Mouse (Mus musculus) CD4-positive, CD25-positive, alpha-beta regulatory T cell, adult 4 months (primary cell): Measurements from ENCODE around the gene Pcnx3. TPM values are rescaled to one million over a fixed set of nuclear protein-coding genes. Genes with fewer than 3 reads are reported as not detected.
A peak's percentile ranks its signal among the peaks of the same experiment; 100 is the strongest.

Source experiments
- ATAC-seq: one replicate; pipeline ENCODE4 v1.8.0; 2017
- polyA plus RNA-seq, 2 experiments: library from polyadenylated mRNA; unstranded; fragments of 100-300 nt; shearing (Covaris generic); gene quantifications; one replicate each; pipeline ENCODE4 v1.2.1; 2017

The Pcnx3 gene
- polyA plus RNA-seq, 2 experiments from 2014 or later = 21.6 to 23.9 TPM

DNA sequence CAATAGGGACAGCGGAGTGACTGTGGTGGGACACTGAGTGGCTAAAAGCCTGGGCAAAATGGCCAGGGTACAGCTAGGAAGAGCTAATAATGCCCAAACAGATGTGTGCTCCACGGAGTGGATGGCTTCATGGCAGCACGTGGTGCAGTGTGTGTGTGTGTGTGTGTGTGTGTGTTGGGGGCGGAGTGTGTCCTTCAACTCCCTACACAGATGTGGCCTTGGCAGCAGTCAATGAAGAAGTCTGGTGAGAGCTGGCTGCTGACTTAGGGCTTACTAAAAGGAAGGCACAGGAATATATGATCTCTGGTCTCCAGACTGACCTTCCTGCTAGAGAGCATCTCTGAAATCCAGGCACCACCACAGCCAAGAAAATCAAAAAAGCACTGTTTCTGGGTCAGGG is 20.3 kb downstream of the Pcnx3 start:
- ATAC-seq = no peak

DNA sequence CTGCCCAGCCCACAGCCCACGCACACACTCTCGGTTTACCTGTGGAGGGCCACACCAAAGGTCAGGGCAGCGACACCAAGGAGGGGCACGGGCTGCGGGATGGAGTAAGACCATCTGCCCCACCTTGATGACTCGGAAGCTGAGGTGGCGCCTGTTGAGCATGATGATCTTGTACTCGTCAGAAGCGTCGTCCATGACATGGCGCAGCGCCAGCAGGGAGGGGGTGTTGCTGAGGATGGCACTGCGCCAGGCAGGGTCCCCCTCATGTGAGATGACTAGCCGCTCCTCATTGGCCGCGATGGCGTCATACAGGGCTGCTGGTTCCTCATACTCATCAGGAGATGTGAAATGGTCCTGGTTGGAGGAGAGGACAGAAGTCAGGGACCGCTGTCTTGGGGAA is 22.3 kb downstream of the Pcnx3 start:
- no peak for ATAC-seq

DNA sequence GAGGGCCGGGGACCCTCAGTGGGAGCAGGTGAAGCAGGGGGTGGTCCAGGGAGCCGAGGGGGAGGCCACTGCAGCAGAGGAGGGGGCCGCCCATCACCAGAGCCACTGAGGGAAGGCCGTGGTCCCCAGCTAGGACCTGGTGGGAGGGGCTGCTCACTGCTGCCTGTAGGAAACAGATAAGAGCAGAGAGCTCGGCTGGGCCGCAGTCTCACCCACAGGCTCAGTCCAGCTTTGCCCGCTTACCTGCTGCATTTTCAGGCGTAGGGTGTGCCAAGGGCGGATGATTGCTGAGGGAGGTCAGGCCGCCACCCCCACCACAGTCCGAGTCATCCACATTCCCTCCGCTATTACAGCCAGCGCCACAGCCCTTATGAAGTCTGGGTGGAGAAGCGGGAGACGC is 23.2 kb downstream of the Pcnx3 start:
- no peak for ATAC-seq

DNA sequence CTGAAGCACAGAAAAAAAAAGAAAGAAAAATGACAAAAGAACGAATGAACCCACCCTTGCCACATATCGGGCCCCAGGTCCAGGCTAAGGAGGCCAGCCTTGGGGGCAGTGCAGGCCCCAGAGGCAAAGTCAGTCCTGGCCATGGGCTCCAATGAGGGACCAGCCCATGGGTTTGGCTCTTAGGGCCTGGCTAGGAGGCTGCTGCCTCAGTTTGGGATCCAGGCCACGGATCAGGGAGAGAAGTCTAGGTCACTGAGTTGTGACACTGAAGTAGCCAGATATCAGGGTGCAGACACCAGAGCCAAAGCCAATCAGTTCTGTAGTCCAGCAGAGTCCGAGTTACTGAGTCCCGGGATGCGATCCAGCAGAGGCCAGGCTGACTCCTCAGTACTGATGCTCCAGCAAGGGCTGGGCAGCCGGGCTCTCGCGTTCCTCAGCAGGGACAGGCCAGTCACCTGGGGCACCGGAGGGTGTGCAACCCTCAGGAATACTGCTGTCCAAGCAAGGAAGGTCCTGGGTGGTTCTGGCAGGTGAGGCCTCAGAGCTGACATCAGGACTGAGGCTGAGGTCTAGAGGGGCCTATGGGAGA is 23.9 kb downstream of the Pcnx3 start:
- no peak for ATAC-seq

DNA sequence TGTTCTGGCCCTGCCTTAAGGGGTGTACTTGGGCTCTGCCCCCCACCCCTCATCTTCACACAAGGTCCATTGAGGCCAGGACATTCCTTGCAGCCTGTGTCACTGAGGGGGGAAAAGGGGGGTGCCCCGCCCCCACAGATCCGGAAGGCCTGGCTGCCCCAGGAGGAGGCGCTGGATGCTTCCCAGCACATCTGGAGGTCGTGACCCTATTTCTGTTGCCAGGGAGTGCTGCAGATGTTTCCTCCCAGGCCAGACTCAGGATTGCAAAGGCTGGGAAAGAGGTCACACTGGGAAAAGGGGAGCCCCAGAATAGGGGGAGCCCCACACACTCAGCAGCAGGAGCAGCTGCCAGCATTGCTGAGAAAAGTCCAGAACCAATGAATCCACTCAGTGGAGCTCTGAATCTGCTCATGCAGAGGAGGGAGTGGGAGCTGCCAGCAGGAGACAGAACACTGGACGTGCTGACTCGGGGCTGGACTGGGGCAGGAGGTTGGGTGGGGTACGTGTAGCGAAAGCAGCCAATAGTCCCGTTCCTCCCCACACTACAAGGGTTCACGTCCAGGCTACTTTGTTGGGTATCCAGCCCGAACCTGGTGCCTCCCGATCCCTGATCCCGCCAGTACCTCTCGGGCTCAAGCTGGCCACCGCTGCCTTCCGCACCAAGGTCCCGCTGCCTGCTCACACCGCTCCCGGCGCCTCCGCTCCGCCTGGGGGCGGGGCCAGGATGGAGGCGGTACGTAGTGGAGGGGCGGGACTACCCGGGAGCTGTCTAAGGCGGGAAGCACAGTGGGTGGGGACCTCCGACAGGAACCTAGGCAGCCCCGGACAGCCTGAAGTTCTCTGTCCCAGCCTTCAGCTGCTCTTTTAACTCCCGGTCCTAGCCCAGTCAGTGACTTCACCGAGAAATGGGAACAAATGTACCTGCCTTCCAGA is 25.5 kb downstream of the Pcnx3 start, which contains the start of gene Sipa1:
Sipa1 (minus strand) TSS at position 727 of the 933 bp plus-strand sequence.
- peak; percentile 92 for ATAC-seq

DNA sequence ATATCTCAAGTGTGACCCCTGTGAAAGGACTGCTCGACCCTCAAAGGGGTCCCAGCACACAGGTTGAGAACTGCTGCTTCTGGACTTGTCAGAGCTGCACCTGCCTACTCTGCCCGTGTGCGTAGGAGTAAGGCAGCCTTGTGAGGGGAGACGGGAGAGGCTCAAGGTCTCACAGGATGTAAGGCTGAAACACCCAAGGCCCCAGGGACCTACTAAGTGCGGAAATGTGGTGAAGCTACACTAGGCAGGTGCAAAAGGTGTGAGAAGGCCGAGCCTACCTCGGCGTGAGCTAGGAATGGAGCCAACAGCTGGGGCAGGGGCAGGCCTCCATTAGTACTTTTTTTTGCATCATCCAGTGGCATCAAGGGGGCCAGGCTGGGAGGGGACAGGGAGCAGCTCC is 26.4 kb downstream of the Pcnx3 start:
- peak; percentile 50 for ATAC-seq

DNA sequence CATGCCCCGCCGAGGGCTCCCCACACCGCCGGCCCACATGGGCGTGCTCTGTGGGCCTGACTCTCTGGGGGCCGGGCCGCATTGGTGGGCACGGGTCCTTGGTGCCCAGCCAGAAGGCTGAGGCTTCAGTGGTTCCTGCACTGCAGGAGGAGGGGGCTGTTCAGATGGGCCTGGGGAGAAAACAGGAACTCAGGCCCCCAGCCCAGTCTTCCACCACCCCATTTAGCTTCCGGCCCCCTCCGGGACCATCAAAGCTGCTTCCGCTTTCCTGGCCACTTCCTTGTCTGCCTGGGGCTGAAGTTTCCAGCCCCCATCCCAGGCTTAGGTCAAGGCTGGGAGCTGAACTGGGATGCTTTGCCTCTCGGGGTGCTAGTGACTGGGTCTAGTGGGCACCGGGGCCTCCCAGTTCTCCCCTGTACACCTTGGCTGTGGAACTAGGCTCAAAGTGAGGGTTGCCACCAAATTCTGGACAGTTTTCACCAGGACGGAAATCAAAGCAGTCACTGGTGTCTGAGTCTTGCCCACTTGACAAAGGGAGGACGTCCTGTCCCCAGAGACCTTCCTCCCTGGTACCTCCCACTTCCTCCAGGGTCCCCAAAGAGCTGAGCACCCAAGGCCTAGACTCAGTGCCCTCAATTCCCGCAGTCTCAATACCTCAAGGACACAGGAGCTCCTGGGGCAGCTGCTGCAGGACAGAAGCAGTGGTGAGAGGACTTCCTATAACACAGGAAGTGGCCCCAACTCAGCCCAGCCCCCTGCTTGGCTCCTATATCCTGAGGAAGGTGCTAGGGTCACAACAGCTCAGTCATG is 27.6 kb downstream of the Pcnx3 start:
- ATAC-seq = peak; percentile 25

DNA sequence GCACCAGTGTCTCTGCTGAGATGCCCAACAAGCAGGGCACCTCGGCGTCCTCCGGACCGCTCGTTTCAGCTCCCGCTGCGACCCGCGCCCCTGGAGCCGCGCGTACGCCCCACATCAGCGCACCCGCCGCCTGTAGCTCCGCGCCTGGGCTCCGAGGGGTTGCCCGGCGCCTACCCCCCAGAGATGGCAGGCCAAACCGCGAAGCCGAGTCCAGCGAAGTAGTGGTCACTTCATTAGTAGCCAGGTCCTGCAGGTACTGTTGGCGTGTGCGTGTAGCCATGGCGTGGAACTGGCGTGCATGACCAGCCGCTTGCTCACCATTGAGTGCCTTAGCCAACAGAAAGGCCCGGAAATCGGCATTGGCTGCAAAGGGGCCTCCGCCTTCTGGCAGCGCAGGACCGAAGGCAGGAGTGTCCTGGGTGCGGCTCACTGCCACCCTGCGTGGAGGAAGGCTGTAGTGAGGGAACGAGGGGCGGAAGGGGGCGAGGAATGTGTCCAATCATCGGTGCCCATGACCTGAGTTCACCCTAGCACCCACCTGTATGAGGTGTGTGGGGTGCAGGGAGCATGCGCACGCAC is 33.9 kb downstream of the Pcnx3 start:
- no peak for ATAC-seq

DNA sequence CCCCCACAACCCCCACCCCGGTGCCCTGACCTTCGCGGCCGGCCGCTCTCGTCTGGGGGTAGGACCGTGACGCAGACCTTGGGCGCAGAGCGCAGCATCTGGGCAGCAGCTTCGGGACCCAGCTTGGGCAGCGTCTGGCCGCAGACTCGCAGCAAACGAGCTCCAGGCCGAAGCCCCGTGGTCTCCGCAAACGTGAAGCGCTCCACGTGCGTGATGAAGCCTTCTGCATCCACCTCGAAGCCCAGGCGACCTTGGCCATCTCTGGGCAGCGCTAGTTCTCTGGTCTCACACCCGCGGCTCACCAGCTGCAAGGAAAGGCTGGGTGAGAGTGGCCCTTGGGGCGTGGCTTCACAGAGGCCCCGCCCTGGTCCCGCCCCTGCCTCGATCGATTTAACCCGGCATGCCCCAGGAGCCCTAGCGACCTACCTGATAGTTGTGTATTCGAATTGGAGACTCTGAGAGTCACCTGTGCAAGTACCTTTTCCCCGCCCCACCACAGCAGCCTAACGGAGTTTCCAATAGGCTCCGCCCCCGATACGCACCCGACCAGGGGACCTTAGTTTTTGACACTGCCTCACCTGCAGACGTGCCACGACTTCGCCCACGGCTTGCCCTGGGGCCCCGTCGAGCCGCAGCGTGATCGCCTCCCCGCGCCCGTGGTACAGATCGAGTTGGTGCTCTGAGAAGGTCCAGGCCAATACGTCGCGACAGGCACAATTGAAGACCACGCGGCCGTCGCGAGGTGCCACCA is 34.6 kb downstream of the Pcnx3 start:
- no peak for ATAC-seq

DNA sequence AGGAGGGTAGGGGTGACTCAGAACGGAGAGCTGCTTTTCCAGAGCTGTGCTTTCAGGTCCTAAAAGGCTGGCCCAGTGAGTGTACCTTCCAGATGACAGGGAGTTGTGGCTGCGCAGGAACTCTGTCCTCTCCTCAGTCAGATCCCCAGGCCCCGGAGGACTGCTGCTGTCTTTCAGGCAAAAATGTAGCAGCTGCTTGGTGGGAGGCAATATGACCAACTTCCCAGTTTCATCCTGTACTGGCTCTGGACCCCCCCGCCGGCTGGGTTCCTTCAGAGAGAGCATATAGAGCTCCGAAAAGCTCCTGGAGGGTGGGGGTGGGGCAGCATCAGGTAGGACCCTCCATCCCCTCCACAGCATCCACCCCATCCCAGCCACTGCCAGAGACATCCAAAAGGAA is 36.1 kb downstream of the Pcnx3 start:
- no peak for ATAC-seq

DNA sequence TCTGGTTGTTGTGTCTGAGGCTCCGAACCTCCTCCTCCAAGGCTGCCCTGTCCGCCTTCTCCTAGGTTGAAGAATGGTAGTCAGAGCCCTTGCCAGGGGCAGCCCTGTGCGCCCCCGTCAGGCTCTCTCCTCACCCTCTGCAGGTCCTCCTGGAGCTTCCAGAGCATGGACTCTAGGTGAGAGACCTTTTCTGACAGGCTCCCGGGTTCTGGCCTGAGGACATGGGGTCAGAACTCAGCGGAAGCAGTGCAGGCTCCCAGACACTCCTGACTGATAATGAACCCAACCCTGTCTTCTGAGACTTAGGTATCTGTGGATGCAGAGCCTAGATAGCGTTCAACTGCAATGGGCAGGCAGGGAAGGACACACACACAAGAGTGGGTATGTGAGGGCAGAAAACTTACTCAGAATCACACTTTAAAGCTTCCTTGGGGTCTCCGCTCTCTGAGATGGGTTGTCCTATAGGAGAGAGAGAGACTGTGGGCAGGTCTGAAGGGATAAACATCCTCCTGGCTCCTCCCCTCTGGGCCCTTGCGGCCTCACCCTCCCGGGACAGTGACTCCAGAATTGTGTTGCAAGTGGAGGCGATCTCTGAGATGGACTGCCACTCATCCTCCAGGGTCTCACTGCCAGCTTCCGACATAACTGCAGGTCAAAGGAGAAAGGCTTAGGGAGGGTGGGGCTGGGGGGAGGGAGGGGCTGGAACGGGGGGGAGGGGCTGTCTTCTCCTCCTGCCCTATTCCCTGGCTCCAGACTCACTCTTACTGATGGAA is 37.0 kb downstream of the Pcnx3 start:
- no peak for ATAC-seq

DNA sequence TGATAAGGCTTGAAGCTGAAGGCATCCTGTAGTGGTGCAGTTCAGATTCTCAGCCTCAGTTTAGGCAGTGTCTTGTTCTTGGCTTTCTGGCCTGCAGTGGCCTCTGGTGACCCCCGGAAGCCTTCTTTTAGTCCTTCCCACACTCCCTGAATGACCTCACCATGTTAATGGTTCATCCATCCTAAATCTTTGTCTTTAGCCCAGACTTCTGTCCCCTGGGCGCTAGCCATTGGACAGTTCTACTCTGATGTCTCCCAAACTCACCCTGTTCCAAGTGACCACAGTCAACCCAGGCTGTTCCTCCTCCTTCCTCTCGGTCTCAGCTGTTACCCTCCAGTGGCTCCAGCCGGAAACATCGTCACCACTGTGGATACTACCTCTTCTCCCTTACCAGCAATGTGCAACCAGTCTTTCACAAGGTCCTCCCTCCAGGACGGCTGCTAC is 39.4 kb downstream of the Pcnx3 start:
- no peak for ATAC-seq

DNA sequence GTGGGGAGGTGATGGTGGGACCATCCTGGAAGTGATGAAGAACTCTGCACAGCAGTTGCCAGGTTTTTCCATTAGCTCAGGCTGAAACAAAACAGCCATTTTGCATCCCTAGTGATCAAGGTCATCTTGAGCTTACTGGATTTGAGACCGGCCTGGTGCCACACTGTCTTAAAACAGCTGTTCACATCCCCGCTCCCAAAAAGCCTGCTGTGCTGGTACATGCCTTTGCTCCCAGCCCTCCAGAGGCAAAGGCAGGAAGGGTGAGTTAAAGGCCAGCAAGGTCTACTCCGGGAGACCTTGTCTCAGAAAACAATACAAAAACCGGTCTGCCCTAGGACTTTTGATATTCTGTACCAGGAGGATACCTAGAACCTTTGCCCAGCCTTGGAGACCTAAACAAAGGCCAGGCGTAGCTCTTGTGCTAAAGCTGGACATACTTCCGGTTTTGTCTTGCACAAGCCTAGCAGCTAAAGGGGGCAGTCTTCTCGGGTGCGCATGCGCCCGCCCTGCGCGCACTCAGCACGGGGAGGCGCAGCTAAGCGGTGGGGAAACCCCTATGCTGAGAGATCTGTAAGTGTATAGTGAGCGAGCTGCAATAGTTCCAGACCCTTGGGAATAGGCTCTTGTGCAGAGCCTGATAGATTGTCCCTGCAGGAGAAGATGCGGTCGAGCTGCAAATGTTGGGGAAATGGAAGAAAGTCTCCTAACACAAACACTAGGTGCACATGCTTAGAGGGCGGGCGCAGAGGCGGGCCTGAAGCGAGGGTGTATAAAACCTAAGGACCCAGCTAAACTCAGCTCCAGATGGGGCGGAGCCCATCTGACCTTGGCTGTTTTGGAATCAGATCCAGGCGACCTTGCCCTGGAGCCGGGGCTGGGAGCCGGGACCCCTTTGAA is 40.1 kb downstream of the Pcnx3 start:
- peak; percentile 95 for ATAC-seq

DNA sequence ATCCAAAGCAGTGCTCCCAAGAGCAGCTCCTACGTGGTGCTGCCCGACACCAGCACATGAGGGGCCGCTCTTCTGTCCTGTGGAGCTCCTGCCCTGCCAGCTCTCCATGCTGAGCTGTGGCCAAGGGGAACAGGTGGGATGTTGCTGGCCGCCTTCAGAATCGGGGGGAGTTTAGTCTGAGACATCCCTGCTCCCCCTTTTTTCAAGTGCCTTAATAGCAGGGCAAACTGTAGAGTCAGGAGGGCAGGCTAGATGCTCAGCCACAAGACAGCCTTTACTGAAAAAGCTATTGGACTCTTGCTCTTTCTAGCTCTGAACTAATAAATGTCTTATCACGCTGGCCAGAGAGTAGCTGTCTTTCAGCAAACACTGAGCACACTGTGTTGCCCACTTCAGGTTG is 40.9 kb downstream of the Pcnx3 start:
- ATAC-seq = no peak

DNA sequence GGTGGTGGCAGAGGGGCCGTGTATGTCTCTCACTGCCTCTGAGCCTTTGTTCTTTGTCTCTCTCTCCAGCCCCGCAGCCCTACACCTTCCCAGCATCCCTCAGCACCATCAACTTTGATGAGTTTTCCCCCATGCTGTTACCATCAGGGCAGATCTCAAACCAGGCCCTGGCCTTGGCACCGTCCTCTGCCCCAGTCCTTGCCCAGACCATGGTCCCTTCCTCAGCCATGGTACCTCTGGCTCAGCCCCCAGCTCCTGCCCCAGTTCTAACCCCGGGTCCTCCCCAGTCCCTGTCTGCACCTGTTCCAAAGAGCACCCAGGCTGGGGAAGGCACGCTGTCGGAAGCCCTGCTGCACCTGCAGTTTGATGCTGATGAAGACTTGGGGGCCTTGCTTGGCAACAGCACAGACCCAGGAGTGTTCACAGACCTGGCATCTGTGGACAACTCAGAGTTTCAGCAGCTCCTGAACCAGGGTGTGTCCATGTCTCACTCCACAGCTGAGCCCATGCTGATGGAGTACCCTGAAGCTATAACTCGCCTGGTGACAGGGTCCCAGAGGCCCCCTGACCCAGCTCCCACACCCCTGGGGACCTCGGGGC is 41.9 kb downstream of the Pcnx3 start:
- no peak for ATAC-seq

DNA sequence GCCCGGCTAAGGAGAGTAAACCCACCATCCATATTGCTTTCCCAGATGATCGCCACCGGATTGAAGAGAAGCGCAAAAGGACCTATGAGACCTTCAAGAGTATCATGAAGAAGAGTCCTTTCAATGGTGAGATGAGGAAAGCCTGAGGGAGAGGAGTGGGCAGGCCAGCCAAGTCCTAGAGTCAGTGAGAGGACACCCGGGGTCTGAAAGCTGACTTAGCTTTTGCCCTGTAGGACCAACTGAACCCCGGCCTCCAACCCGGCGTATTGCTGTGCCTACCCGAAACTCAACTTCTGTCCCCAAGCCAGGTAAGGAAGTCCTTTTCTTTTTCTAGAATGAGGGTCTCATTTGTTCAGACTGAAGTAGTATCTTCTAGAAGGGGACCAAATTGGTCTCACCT is 43.4 kb downstream of the Pcnx3 start:
- ATAC-seq = no peak

DNA sequence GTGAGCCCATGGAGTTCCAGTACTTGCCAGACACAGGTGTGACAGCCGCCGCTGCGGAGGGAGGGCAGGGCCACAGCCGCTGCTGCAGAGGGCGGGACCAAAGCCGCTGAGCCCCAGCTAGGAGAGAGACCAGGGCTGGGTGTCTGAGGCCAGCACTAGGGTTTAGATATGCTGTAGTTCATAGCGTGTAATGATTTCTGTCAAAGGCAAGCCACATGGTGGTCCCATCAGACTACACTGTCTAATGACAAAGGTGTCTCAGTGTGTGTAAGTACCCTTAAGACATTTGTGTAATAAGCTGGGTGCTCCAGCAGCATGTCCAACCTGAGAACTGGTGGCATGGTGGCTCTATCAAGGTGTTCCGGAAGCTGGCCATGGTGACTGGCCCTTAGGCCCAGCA is 47.1 kb downstream of the Pcnx3 start:
- ATAC-seq = no peak

DNA sequence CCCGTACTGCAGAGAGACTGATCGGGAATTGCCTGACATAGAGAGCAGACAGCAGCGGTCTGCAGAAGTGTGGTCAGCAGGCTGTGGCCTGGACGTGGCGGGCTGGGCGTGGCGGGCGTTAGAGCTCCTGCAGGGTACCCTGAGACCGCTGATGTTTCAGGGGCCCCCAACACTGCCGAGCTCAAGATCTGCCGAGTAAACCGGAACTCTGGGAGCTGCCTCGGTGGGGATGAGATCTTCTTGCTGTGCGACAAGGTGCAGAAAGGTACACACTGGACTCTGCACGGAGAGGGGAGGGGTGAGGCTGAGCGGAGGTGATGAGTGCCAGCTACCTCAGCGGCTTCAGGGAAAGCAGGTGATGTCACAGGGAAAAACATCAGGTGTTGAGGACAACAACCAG is 47.7 kb downstream of the Pcnx3 start:
- ATAC-seq = no peak

DNA sequence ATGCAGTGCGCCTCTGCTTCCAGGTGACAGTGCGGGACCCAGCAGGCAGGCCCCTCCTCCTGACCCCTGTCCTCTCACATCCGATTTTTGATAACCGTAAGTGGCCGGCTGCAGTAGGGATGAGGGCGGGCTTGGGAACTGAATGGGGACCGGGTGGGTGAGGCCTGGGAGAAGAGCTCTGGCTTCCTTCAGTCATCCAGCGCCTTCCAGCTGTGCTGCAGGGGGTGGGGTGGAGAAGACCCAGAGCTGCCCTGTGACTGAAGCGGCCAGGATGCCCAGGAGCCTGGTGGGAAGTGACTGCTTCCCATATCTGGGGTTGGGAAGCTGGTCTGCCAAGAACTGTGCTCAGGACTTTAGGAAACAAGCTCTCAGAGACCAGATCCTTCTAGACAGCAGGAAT is 48.4 kb downstream of the Pcnx3 start:
- no peak for ATAC-seq
